Mouse (Mus musculus) liver, embryonic 14.5 days (tissue): Measurements from ENCODE around the gene Galntl6.

ENCODE experiments used
- CTCF ChIP-seq: IDR thresholded peaks from 2 replicates; pipeline ENCODE4 v1.5.1; 2016; ENCODE audit warnings: antibody characterized with exemption, low read depth, control low read depth
- EP300 ChIP-seq: IDR thresholded peaks from 2 replicates; pipeline ENCODE4 v1.6.1; 2016; ENCODE audit warnings: antibody characterized with exemption, low read depth

DNA sequence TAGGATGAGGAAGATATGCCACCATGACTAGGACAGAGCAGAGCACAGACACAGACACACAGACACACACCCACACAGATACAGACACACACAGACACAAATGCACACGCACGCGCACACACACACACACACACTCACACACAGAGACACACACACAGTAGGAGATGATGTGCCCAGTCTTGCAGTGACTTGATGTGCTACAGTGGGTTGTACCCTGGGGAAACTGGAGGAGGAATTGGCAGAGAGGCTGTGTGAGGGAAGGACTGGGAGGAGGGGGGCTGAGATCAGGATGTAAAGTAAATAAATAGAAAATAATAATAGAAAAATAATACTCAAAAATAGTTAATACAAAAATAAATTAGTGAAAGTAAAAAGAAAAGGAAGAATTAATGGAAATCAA, 174.5 kb downstream of the Galntl6 start:
- TF ChIP-seq CTCF (no peak), EP300 (no peak)
